Mouse (Mus musculus) cerebellum, adult 9-11 months (tissue): ENCODE measurements around the gene Rbbp4.
"Not testable (repeated sequence)": the region's sequence is repeated elsewhere in the genome, so short reads cannot be mapped to it uniquely, and the experiment has no call there.

Source experiments
- DNase-seq: peaks from one replicate; pipeline ENCODE4 v3.0.0; 2022

Rbbp4 gene

GRCm38 (mm10) chr4:129335216-129336074, at the start of gene Rbbp4, which contains the start of gene Zbtb8os:
Gene Rbbp4, minus strand, starts transcription at chr4:129335370.
Gene Zbtb8os, plus strand, starts transcription at chr4:129335695.
- peak; percentile 98 for DNase-seq

GRCm38 (mm10) chr4:129384440-129384839, 49.3 kb upstream of the Rbbp4 start:
- no peak for DNase-seq

- DNase-seq, result no peak
Measured at GRCm38 (mm10) chr4:129383586-129383985, 48.4 kb upstream of the Rbbp4 start.

- no peak for DNase-seq
Measured at GRCm38 (mm10) chr4:129382488-129382887, 47.3 kb upstream of the Rbbp4 start.

- no peak for DNase-seq
Measured at GRCm38 (mm10) chr4:129382029-129382428, 46.9 kb upstream of the Rbbp4 start.

GRCm38 (mm10) chr4:129381148-129381547, 46.0 kb upstream of the Rbbp4 start:
- no peak for DNase-seq

GRCm38 (mm10) chr4:129379805-129380204, 44.6 kb upstream of the Rbbp4 start:
- DNase-seq, result no peak

- DNase-seq, result peak; percentile 60
Measured at GRCm38 (mm10) chr4:129377601-129378390, 42.6 kb upstream of the Rbbp4 start, which contains the start of gene Zbtb8a. Gene Zbtb8a, minus strand, starts transcription at chr4:129378116.

GRCm38 (mm10) chr4:129376961-129377545, 41.9 kb upstream of the Rbbp4 start:
- peak; percentile 55 for DNase-seq

- DNase-seq, result peak; percentile 26
Measured at GRCm38 (mm10) chr4:129375821-129376220, 40.7 kb upstream of the Rbbp4 start.

GRCm38 (mm10) chr4:129375000-129375399, 39.8 kb upstream of the Rbbp4 start:
- no peak for DNase-seq

- DNase-seq, result no peak
Measured at GRCm38 (mm10) chr4:129374219-129374755, 39.1 kb upstream of the Rbbp4 start.

GRCm38 (mm10) chr4:129373202-129373976, 38.2 kb upstream of the Rbbp4 start:
- no peak for DNase-seq

- no peak for DNase-seq
Measured at GRCm38 (mm10) chr4:129371391-129371790, 36.2 kb upstream of the Rbbp4 start.

- DNase-seq, result no peak
Measured at GRCm38 (mm10) chr4:129365224-129365623, 30.1 kb upstream of the Rbbp4 start.

- DNase-seq, result no peak
Measured at GRCm38 (mm10) chr4:129364379-129364778, 29.2 kb upstream of the Rbbp4 start.

GRCm38 (mm10) chr4:129363463-129363862, 28.3 kb upstream of the Rbbp4 start:
- DNase-seq, result no peak

GRCm38 (mm10) chr4:129362771-129363170, 27.6 kb upstream of the Rbbp4 start:
- no peak for DNase-seq

GRCm38 (mm10) chr4:129362238-129362637, 27.1 kb upstream of the Rbbp4 start:
- DNase-seq, result not testable (repeated sequence)

- no peak for DNase-seq
Measured at GRCm38 (mm10) chr4:129357613-129358163, 22.5 kb upstream of the Rbbp4 start.

- DNase-seq, result no peak
Measured at GRCm38 (mm10) chr4:129354236-129354635, 19.1 kb upstream of the Rbbp4 start.

GRCm38 (mm10) chr4:129353176-129353575, 18.0 kb upstream of the Rbbp4 start:
- DNase-seq, result no peak
